Mouse (Mus musculus): ENCODE results near the gene Cntnap2.
A peak's percentile ranks its signal among the peaks of the same experiment; 100 is the strongest.
"Not testable (repeated sequence)": the region's sequence is repeated elsewhere in the genome, so short reads cannot be mapped to it uniquely, and the experiment has no call there.

The Cntnap2 gene

DNA sequence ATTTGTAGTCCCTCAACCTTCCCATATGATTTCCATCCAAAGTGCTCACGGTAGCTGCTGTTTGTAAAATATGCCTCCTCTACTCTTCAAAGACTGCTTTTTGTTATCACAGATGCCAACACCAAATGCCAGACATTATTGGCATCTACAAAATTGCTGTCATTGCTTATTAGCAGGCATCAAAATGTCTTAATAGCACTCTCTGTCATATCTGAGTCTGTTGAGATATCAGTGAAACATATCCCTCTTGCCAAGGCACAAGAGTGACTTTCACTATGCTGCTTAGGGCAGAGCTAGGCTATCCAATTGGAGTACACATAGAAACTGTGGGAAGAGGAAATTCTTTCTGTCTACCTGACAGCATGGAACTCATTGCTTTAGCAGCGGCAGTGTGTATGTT lies 1301.9 kb downstream of the Cntnap2 start:
- peak; percentile 55 to 67 for DNase-seq

DNA sequence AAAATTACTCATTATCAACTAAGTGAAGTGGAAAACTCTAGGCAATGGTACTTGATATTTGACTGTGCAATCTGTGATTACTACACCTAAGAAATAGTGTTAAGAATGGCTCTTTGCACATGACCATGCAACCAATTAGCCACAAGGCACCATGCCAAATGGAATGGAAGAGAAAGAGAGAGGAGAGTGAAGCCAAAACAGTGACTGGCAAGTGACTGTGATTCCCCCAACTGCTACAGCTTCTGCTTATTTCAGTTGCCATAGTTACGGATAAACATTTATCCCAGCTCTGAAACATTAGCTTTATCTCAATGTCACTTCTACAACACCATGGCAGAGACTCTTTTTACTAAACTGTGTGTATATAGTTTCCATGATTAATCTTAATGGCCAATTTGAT lies 1303.0 kb downstream of the Cntnap2 start:
- peak; percentile 91 to 93 for DNase-seq

- peak; percentile 72 to 79 for DNase-seq
Measured at GRCm38 (mm10) chr6:46398725-46399589, 1339.8 kb downstream of the Cntnap2 start.

DNA sequence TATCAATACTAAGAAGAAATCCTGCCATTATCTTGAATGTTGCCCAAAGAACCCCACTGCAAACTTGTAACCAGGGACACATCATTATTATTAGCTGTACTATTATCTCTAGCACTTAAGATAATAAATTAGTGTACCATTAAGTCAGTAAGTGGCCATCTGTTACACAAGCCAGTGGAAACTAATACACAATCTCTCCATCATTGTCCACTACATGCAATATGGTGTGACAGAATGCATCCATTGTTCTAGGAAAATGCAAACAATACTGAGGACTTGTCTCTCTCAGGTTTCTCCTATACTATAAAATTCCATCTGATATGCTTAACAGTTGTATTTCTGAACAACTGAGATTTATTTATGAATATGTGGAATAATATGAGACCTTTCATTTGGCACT lies 1355.0 kb downstream of the Cntnap2 start:
- no peak for DNase-seq

DNA sequence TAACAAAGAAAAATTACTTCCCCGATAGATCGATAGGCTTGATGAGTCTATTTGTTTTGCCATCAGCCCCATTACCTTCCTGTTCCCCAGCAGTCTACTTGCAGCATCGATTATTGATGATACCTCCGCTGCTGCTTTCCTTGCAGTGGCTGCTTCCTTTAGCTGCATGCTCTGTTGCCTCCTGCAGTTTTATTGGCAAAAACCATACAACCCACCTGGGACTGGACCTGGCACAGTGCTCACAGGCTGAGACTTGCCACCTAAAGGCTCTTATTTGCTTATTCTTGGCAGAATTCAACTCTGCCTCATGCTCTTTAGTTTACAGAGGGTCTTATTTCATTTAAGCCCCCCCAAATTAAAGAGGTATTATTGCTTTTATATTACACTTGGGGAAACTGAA lies 1355.4 kb downstream of the Cntnap2 start:
- DNase-seq, result peak; percentile 16 to 32

DNA sequence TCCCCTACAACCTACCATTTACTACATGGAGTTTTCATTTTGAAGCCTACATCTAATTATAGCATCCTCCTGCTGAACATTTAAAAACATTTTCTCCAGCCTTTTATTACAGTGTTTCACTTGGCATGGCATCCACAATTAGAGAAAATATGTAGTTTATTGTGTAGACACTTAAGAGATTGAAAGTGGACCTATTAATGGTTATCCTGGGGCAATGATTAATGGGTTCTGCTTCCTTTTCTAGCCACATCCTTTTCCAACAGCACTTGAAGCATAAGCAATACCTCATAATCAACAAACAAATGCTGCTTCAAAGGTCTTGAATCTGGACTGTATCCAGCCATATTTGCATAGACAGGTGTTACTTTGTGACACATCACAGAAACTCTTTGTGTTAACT lies 1360.7 kb downstream of the Cntnap2 start:
- no peak for DNase-seq

- DNase-seq, result no peak
Measured at GRCm38 (mm10) chr6:46420349-46420748, 1361.2 kb downstream of the Cntnap2 start.

GRCm38 (mm10) chr6:46428231-46428630 lies 1369.1 kb downstream of the Cntnap2 start:
- DNase-seq, result no peak

DNA sequence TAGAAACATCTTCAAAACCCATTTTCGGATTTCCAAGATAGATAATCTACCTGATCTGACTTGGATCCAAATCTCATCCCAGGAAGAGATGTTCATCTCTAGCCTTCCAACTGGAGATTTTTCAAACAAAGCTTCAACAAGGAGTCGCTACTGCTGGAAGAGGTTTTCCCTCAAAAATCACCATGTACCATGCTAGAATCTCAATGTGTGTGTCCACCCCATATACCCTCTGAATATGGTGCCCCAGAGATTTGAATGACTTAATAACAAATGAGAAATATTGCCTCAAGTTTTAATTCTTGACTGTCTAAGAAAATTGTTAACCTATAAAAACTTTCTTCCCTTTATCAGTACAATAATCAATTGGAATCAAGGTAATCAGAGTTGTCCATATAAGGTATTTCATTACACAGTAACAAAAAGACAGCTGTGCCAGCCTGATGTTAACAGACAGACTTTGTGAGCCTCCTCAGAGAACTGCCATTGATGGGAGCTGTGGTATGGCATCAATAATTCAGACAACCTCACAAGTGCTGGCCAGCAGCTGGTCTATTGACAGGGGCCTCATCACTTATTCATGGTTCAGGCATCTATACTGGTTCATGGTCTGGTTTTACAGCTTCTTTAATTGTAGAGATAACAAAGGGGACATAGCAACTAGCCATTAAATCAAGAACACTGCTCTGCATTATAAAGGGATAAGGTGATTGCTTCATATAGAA lies 1391.9 kb downstream of the Cntnap2 start:
- no peak for DNase-seq

DNA sequence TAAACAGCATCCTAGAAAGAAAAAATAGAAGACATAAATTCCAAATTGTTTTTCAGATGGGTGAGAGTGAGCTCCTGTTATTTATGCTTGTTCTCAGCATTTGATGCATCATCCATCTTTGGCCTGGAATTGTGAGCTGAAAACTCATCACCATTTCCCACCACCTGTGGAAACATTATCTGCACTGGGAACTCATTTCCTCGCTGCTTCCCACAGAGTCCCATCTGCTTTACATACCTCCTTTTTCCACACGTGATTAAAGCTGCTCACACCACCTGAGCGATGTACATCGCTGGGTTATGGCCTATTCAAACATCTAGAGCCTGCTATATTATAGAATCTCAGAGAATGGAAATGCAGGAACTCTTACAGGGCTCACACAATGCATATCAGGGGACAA lies 1413.5 kb downstream of the Cntnap2 start:
- peak; percentile 16 to 19 for DNase-seq

GRCm38 (mm10) chr6:46484392-46484791 lies 1425.2 kb downstream of the Cntnap2 start:
- no peak for DNase-seq

DNA sequence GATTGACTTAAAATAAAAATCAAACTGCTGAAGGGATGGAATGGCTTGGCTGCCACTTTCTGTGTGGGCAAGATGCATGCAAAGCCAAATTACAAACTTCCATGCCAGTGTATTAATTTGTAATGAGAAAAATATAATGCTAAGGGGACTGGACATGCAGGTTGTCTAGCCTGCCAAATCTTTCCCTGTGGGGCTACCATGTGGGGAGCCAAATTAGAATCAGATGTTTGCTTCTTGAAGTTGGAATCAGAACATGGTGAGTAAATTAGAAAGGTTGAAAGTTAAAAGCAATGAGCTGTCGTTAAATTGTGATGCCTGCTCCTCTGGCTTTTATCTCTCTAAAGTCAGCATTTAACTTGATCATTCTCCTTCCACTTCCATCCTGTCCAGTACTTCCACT lies 1443.6 kb downstream of the Cntnap2 start:
- peak; percentile 35 to 62 for DNase-seq

DNA sequence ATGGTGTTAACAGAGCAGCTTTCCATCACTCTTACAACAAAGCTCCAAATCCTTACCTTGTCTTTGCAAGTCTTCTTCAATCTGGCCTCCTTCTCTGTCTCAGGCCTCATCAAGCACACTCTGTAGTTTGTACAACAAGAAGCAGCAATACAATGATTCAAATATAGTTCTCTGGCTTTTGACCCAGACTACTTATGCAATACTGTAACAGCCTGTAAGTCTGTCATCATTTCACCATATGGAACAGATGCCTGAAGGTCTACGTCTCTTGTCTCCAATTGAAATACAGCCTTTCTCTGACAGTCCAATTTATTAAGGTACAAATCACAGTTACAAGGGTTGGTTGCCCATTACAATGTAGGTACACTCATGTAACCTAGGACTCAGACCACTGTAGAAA lies 1453.7 kb downstream of the Cntnap2 start:
- no peak for DNase-seq

DNA sequence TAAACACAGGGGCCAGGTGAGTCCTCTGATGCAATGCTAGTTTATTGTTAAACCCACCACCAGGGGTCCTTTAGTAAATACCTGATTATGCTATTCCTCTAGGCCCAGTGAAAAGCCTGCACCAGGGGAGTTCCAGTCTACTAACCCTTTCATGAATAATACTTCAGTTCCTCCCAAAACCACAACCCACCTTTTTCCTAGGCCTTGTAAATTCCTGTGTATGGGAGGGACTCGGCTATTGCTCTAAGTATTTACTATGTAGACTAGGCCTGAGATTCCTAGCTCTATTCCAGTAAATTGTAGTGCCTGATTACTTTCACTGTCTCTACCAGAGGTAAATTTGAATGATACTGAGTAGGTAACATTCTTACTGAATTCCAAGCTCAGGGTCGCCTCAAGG lies 1478.4 kb downstream of the Cntnap2 start:
- DNase-seq, result not testable (repeated sequence)

- no peak for DNase-seq
Measured at GRCm38 (mm10) chr6:46563470-46563869, 1504.3 kb downstream of the Cntnap2 start.

DNA sequence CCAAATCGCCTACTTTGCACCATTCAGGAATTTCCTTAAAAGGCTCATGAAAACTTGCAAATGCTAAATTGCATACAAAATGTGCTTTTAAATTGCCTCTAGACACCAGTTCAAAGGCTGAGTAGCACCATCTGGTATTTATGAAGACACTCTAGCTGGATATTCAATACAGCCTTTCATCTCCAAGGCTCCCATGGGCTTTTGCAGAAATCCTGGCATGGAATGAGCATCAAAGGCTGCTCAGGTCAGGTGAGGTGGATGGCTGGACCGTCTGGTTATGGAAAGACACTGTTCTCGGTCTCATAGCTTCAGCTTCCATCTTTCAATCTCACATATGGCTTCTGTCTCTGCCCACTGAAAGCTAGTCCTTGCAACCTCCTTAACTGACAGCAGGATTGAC lies 1515.9 kb downstream of the Cntnap2 start:
- DNase-seq, result peak; percentile 29 to 30

GRCm38 (mm10) chr6:46612365-46612764 lies 1553.2 kb downstream of the Cntnap2 start:
- DNase-seq, result peak in 1 of 2 experiments; percentile 16

DNA sequence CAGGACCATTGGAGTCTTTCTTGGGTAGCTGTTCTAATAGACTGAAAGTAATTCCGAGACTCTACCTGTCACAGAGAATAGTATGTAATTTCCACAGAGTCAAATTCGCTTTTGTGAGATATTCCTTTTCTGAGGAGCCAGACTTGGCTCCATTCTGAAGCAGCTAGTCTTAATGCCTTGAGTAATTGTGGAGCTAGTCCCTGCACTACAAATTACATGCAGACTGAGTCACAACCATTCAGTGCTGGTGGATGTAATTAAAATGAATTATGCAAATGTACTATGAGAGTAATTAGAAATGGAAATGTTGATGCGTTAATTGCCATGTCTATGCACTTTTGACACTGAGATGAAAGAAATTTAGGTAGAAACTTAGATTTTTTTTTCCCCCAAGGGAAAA lies 1553.7 kb downstream of the Cntnap2 start:
- DNase-seq, result no peak

GRCm38 (mm10) chr6:46669018-46669417 lies 1609.9 kb downstream of the Cntnap2 start:
- no peak for DNase-seq

- peak; percentile 14 to 20 for DNase-seq
Measured at GRCm38 (mm10) chr6:46675081-46675480, 1615.9 kb downstream of the Cntnap2 start.

DNA sequence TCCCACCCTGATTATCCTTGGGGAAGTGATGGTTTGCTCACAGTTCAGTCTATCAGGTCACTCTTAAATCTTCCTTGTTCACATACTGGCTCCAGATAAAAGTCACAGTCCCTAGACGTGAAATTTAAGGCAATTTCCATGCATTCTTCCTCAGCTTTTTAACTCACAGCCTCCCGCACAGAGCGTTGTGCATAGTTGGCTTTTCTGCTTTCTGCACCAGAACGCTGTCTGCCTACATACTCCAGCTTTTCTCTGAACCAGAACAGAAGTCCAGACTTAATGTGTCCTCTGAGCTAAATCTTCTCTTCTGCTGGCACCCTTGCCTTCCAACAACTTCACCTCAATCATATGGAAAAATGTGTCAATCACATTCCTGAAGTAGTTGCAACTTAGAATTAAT lies 1616.5 kb downstream of the Cntnap2 start:
- DNase-seq, result no peak

DNA sequence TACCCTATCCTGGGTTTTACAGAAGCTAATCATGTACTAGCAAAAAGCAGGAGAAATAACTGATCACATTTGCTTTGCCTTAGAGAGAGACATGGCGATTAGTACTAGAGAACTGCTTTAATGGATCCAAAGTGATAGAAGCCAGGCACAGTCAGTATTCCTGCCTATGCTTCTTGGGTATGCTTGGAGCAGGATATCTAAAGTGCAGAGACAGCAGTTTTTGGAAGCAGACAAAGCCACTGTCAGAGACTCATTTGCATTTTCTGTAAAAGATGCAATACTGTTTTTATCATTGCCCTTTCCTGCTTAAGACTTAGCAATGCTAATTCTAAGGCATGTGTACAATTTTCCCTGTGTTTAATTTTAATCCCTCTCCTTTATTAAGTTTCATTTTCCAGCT lies 1637.0 kb downstream of the Cntnap2 start:
- DNase-seq, result no peak

- DNase-seq, result peak; percentile 65 to 80
Measured at GRCm38 (mm10) chr6:46699343-46699742, 1640.2 kb downstream of the Cntnap2 start.

Data from cerebellum, postnatal 10 days (tissue).